13 mouse cellular contexts compared by ENCODE assay signal in genomic region chr19:24054265-24054664, GRCm38 (mm10). TPM values are rescaled to one million over a fixed set of nuclear protein-coding genes. Genes with fewer than 3 reads are reported as not detected.
DNase-seq lines count a peak whose midpoint lies in the region; ATAC-seq and TF ChIP-seq lines count a peak whose summit lies in the region.
"Had no signal": no experiment of that assay in that cellular context is flagged by ENCODE, and none has a peak within 500 bp of the region (broad histone marks: within the 10 kb centered on the region; RNA-seq: fewer than 3 reads in every experiment).

No protein-coding gene starts in this region.

- H3K4me1 ChIP-seq in limb, embryonic 11.5 days (ENCODE audit: control insufficient read depth, insufficient read depth, low read length) = no peaks in the 10 kb centered on the region
- peaks cover 6% of the 10 kb centered on the region for H3K4me1 ChIP-seq in limb, embryonic 10.5 days
- peaks cover 67% of the 10 kb centered on the region for H3K4me1 ChIP-seq in heart, embryonic 13.5 days
- peaks cover 31% of the 10 kb centered on the region for H3K4me1 ChIP-seq in intestine, embryonic 16.5 days (ENCODE audit: control insufficient read depth, insufficient read depth, low read length)
- H3K4me1 ChIP-seq in small intestine, adult 2 months (ENCODE audit: control insufficient read depth, insufficient read depth, insufficient read length, low read length) = peaks cover 15% of the 10 kb centered on the region; the same call in 1 of the 2 replicates
- H3K4me1 ChIP-seq: embryonic facial prominence, embryonic 10.5 days; forebrain, embryonic 10.5 days; hindbrain, embryonic 10.5 days had no signal

- TF ChIP-seq CTCF in small intestine, adult 2 months (IDR thresholded peaks at IDR 0.05; ENCODE audit: extremely low read depth, insufficient read length, insufficient replicate concordance, low read depth, low read length) = no peak

- H3K9ac ChIP-seq in limb, embryonic 11.5 days (ENCODE audit: low read length) = no peak overlapping the region
- H3K9ac ChIP-seq in heart, embryonic 13.5 days = peak overlapping the region; percentile 61
- no peak overlapping the region for H3K9ac ChIP-seq in intestine, embryonic 16.5 days (ENCODE audit: low read depth, low read length)
- H3K9ac ChIP-seq: neural tube, embryonic 15.5 days had no signal

- H3K9me3 ChIP-seq in limb, embryonic 11.5 days (ENCODE audit: control insufficient read depth, low read length) = no peaks in the 10 kb centered on the region
- no peaks in the 10 kb centered on the region for H3K9me3 ChIP-seq in limb, embryonic 10.5 days (replicated peaks)
- H3K9me3 ChIP-seq in heart, embryonic 13.5 days = peaks cover 6% of the 10 kb centered on the region; the same call in 1 of the 2 replicates
- no peaks in the 10 kb centered on the region for H3K9me3 ChIP-seq in intestine, embryonic 16.5 days (ENCODE audit: control insufficient read depth, low read length)
- H3K9me3 ChIP-seq: embryonic facial prominence, embryonic 10.5 days; neural tube, embryonic 15.5 days had no signal

- 27% methylated on average over 5 of the region's 5 CpGs for WGBS in limb, embryonic 11.5 days
- WGBS in limb, embryonic 10.5 days = 47% methylated on average over 5 of the region's 5 CpGs
- WGBS in heart, embryonic 13.5 days = 57% methylated on average over 5 of the region's 5 CpGs
- WGBS in intestine, embryonic 16.5 days = 19% methylated on average over 5 of the region's 5 CpGs
- 15% methylated on average over 5 of the region's 5 CpGs for WGBS in small intestine, adult 2 months

- no peak for ATAC-seq in limb, embryonic 11.5 days (ENCODE audit: insufficient number of reproducible peaks, low FRiP score, low TSS enrichment, low read depth)
- ATAC-seq in heart, embryonic 13.5 days (ENCODE audit: extremely low read depth, insufficient number of reproducible peaks, low FRiP score, low TSS enrichment) = no peak
- peak; percentile 78 for ATAC-seq in intestine, embryonic 16.5 days

- H3K27me3 ChIP-seq in limb, embryonic 11.5 days (ENCODE audit: control insufficient read depth, insufficient read depth, low read length) = no peaks in the 10 kb centered on the region
- H3K27me3 ChIP-seq in limb, embryonic 10.5 days (ENCODE audit: low read depth, poor library complexity, severe bottlenecking) = no peaks in the 10 kb centered on the region
- H3K27me3 ChIP-seq in heart, embryonic 13.5 days (replicated peaks) = no peaks in the 10 kb centered on the region
- H3K27me3 ChIP-seq in intestine, embryonic 16.5 days (replicated peaks; ENCODE audit: control insufficient read depth, insufficient read depth, low read length) = no peaks in the 10 kb centered on the region
- H3K27me3 ChIP-seq in small intestine, adult 2 months (ENCODE audit: control insufficient read depth, insufficient read depth, low read length) = no peaks in the 10 kb centered on the region
- H3K27me3 ChIP-seq: neural tube, embryonic 15.5 days had no signal

- no peak overlapping the region for H3K4me3 ChIP-seq in limb, embryonic 11.5 days (ENCODE audit: low read depth, low read length)
- no peak overlapping the region for H3K4me3 ChIP-seq in limb, embryonic 10.5 days
- H3K4me3 ChIP-seq in heart, embryonic 13.5 days = no peak overlapping the region
- no peak overlapping the region for H3K4me3 ChIP-seq in intestine, embryonic 16.5 days (ENCODE audit: low read length)
- no peak overlapping the region for H3K4me3 ChIP-seq in small intestine, adult 2 months (ENCODE audit: low read depth, low read length)
- H3K4me3 ChIP-seq: embryonic facial prominence, embryonic 10.5 days; forebrain, embryonic 10.5 days; hindbrain, embryonic 10.5 days; neural tube, embryonic 15.5 days had no signal

- DNase-seq in limb, embryonic 11.5 days (ENCODE audit: low spot score) = peak; percentile 27
- no peak for DNase-seq in limb, embryonic 10.5 days (ENCODE audit: low spot score)
- no peak for DNase-seq in layer of hippocampus, adult 18-20 months (ENCODE audit: low spot score in 2 of 2)
- DNase-seq in neural tube, embryonic 10.5 days (ENCODE audit: extremely low spot score, low spot score) = no peak
- DNase-seq: cerebellum, adult 11-12 months; left cerebral cortex, postnatal 4 days had no signal

- H3K36me3 ChIP-seq in limb, embryonic 11.5 days (ENCODE audit: control insufficient read depth, insufficient read depth, low read length) = no peaks in the 10 kb centered on the region
- H3K36me3 ChIP-seq in limb, embryonic 10.5 days = no peaks in the 10 kb centered on the region
- H3K36me3 ChIP-seq in heart, embryonic 13.5 days = no peaks in the 10 kb centered on the region
- no peaks in the 10 kb centered on the region for H3K36me3 ChIP-seq in intestine, embryonic 16.5 days (ENCODE audit: control insufficient read depth, insufficient read depth, low read length)
- no peaks in the 10 kb centered on the region for H3K36me3 ChIP-seq in small intestine, adult 2 months (ENCODE audit: control insufficient read depth, insufficient read depth, low read length)
- H3K36me3 ChIP-seq: embryonic facial prominence, embryonic 10.5 days; forebrain, embryonic 10.5 days; hindbrain, embryonic 10.5 days; neural tube, embryonic 15.5 days had no signal

- no peak overlapping the region for H3K4me2 ChIP-seq in limb, embryonic 11.5 days (ENCODE audit: low read depth, severe bottlenecking)
- peak overlapping the region; percentile 28 for H3K4me2 ChIP-seq in heart, embryonic 13.5 days
- peak overlapping the region; percentile 18; the same call in 1 of the 2 replicates for H3K4me2 ChIP-seq in intestine, embryonic 16.5 days (ENCODE audit: low read depth, low read length)
- H3K4me2 ChIP-seq: neural tube, embryonic 15.5 days had no signal

- no peak for TF ChIP-seq POLR2A in small intestine, adult 2 months (IDR thresholded peaks at IDR 0.05; ENCODE audit: low read depth, low read length)

- H3K27ac ChIP-seq in limb, embryonic 11.5 days (replicated peaks; ENCODE audit: low read depth, low read length) = no peak overlapping the region
- H3K27ac ChIP-seq in limb, embryonic 10.5 days = no peak overlapping the region
- H3K27ac ChIP-seq in heart, embryonic 13.5 days (replicated peaks) = peak overlapping the region; percentile 92
- H3K27ac ChIP-seq in intestine, embryonic 16.5 days (ENCODE audit: low read length) = peak overlapping the region; percentile 55
- H3K27ac ChIP-seq in small intestine, adult 2 months (ENCODE audit: insufficient read depth, low read depth, low read length) = peak overlapping the region; percentile 41
- H3K27ac ChIP-seq: embryonic facial prominence, embryonic 10.5 days; forebrain, embryonic 10.5 days; hindbrain, embryonic 10.5 days; neural tube, embryonic 15.5 days had no signal

RNA-seq across cellular contexts. Expression of gene Fam189a2, which starts 23.4 kb away (rescaled TPM):
- polyA plus RNA-seq in limb, embryonic 11.5 days (2014; fragmentation: Nextera tagmentation; extraction: Ambion mirVana) = 0.27 and 0.50 TPM in 2 replicates
- 0.20 and 0.28 TPM in 2 replicates for polyA plus RNA-seq in limb, embryonic 10.5 days (2016; fragmentation: Nextera tagmentation; extraction: Ambion mirVana)
- polyA plus RNA-seq in heart, embryonic 13.5 days (2015; fragmentation: Nextera tagmentation; extraction: Ambion mirVana) = 4.1 and 5.4 TPM in 2 replicates
- polyA plus RNA-seq in intestine, embryonic 16.5 days (2015; fragmentation: Nextera tagmentation; extraction: Ambion mirVana) = 0.88 and 0.93 TPM in 2 replicates
- polyA plus RNA-seq in small intestine, adult 2 months (2012; rRNA removed) = 6.3 and 6.4 TPM in 2 replicates
- 1 to 10 TPM; 8.1 to 9.0 TPM for total RNA-seq in layer of hippocampus, adult 18-20 months (2021)

Comparison
In these comparisons a context has a peak if more than half of its experiments do, and no peak if none do; other contexts are left out.
1. H3K27ac ChIP-seq: peak in heart, embryonic 13.5 days (single experiment), intestine, embryonic 16.5 days (single experiment) and small intestine, adult 2 months (single experiment); none in limb, embryonic 11.5 days (single experiment) and limb, embryonic 10.5 days (single experiment).